Mouse (Mus musculus) brain, embryonic 18.5 days (tissue): ENCODE results near the gene Rdh1.
"Not testable (repeated sequence)": the region's sequence is repeated elsewhere in the genome, so short reads cannot be mapped to it uniquely, and the experiment has no call there.

Source experiments
- DNase-seq: peaks from one replicate; pipeline ENCODE4 v3.0.0-alpha.2; 2012; ENCODE audit warnings: low read depth, low spot score

The Rdh1 gene

DNA sequence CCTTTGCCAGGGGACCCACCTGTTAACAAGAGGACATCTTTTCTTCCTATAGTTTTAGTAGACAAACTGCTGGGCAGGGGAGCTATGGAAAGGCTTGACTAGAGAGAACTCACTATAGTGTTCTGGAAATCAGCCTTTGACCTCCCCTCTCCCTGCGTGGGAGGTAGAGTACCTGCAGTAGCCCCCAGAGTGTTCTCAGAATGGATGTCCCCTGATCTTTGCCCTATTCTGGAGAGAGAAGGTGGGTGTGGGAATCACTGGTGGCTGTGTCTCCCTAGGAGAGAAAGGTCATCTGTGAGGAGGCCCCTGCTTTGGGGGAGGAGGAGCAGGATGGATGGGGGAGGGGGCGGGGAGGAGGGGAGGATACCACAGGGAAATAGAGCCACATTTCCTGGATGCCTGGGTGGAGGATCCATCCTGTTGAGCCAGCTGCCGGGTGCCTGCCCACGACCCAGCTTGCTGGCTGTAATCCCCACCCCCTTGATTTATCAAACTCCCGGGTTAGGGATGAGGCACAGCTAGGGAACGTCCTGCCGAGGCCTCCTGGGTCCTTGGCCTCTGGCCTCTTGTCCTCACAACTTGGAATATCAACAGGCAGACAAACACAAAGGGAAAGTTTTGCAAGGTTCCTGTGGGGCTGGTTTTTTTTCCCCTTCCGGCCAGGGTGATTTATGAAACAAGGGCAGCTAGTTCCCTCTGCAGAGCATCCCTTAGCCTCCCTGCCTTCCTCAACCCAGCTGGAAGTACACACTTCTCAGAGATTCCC is 10.5 kb upstream of the Rdh1 start:
- no peak for DNase-seq

DNA sequence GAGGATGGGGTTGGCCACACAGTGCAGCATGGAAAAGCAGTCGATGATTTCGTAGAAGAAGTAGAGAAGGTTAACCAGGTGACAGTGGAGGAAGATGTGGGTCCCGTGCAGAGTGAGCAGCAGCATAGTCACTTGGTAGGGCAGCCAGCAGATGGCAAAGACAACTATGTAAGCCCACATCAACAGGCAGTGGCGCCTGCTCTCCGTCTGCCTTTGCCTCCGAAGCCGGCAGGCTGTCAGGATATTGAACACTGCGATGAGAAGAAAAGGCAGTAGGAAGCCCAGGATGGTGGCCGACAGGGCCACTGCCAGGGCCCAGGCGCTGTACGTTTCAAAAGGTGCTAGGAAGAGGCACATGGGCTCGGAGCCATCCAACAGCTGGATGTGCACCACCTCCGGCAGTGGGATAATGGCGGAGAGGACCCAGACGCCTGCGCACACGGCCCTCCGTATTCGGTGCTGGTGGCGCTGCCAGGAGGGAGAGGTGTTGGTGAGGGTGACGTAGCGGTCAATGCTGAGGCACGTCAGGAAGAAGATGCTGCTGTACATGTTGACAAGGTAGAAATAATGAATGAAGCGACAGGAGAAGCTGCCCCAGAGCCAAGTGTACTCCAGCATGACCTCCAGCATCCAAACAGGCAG is 9.3 kb upstream of the Rdh1 start:
- DNase-seq, result no peak

DNA sequence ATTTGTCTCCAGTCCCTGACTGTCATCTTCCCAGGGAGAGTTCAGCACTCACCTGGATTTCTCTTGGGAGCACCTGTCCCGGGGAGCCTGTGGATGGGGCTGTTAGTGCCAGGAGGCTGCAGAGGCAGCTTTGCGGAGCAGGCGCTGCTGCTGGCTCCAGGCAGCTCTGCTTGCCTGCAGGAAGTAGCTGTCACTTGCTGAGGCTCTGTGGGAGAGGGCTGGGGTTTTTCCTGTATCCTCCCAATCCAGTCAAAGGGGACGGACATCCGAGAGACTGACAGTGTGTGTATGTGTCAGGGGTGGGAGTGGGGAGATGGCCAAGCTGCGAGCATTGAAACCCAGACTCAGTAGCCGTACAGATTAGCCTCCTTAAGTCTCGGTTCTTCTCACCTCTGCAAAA is 8.0 kb upstream of the Rdh1 start, which contains the start of gene Gpr182:
Gene Gpr182 (minus strand): TSS at position 185 of the 400 bp plus-strand sequence.
- DNase-seq, result no peak

DNA sequence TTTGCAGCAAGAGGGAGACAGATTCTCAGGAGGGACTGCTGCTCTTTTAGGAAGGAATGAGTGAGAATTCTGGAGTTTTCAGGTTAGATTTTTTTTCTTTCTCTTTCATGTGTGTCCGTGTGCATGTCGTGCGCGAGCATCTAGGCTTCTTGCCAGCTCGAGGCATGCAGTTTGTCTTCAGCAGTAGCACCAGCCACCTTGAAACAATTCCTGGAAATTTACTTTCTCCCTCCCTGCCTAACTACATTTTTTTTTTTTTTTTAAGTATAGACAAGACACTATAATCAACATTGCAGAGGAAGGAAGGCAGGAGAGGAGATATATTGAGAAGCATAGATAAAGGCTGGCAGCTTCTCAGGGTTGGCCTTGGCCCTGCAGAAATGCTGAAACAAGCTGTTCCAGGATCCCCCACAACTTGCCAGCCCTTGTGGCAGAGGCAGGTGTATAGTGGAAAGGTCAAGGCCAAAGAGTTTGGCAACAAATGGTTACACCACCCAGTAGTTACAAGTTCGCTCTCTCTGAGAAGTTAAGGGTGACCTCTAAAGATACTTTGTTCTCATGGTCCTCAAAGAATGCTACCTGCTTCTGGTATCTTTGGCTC is 4.9 kb upstream of the Rdh1 start:
- no peak for DNase-seq

DNA sequence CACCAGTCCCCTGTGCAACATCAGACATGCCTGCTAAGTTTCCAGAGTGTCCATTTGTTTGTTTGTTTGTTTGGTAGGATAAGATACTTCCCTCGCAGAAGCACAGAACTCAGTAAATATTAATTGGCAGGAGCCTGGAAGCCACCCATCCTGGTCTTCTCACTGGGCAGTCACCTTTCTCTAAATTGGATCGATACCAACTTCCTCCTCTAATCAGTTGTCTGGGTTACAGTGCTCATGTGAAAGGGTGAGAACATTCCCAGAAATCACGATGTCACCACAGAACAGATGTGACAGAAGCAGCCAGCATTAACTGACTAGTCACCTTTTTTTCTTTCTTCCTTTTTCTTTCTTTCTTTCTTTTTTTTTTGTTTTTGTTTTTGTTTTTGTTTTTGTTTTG is 4.3 kb upstream of the Rdh1 start:
- DNase-seq, result no peak

DNA sequence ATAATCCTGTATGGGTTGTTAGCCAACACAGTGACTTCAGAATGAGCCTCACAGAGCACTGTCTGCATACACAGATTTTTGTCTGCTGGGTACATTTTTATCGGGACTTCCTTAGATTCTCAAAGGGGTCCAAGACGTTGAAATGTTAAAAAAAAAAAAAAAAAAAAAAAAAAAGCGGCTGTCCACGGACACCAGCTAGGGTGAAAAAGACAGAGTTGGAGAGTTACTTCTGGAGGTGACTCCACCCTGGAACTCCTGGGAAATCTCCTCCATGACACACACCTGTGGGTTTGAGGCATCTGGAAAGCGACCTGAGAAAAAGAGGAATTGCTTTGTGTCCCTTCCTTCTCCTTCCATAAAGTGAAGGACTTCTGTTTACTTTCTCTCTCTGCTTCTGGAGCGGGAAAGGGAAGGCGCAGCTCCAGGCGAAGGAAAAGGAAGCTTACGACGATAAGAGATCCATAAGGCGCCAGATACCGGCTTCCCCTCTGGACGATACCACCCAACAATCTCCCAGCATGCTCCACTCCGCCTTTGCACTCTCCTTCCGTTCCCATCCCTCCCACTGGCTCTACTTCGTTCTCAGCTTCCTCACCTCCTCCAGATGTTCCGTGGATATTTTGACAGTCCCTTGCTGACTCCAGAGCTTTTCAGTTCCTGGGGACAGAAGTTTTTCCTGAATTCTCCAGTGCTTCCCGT is 3.6 kb upstream of the Rdh1 start:
- DNase-seq, result no peak

DNA sequence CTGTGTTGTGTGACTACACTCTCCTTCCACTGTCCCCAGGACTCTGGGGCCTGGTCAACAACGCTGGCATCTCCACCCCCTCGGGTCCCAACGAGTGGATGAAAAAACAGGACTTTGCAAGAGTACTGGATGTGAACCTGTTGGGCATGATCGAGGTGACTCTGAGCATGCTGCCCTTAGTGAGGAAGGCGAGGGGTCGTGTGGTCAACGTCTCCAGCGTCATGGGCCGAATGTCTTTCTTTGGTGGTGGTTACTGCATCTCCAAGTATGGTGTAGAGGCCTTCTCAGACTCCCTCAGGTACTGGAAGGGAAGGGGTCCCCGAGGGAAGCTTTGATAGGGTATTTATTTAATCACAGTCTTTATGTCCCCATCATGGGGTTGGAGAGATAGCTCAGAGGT is 3.4 kb downstream of the Rdh1 start:
- DNase-seq, result not testable (repeated sequence)

DNA sequence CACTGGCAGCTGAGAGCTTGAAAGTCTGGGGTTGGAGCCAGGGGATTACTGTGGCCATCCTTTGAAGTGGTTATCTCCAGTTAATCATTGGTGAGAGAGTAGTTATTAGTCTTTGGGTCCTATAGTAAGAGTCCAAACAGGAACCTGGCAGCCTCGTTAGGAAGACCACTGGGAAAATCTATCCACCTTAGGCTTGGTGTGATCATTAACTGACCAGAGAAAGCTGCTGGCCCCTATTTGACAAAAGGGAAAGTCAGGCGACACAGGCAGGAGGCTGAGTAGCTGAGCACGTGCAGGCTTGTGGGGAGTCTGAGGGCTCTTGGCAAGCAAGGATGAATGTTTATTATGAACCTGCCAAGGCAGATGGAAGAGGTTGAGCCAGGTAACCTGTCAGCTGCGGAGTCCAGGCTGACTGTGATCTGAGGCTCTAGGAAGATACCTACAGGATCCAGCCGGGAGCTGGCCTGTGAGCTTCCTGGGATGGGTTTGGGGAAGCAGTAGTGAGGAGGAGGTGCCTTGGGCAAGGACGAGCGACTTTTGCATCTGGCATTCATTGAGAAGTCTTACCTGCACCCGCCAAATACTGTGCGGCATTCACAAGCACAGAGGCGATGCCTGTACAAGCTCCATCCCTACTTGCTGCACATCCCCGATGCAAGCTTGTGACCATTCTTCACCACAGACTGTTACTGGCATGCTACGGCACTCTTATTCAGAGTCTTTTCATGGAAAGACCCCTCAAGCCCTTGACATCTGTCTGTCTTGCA is 4.6 kb downstream of the Rdh1 start:
- no peak for DNase-seq

DNA sequence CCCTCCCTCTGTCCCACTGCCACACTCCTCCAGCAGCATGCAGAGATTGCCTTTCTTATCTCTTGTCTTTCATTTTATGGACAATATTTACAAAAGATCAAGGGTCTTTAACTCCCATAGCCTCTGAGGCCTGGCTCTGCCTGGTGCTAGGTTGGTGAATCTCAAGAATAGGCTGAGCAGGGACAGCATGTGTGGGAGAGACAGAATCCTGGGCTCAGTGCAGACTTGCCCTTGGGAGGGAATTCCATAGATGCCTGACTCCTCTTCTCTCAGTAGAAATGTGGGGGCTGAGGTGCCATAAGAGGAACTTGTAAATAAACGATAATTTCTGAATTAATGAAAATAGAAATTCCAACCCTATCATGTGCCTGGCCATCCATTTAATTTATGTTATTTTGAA is 7.0 kb downstream of the Rdh1 start:
- no peak for DNase-seq

DNA sequence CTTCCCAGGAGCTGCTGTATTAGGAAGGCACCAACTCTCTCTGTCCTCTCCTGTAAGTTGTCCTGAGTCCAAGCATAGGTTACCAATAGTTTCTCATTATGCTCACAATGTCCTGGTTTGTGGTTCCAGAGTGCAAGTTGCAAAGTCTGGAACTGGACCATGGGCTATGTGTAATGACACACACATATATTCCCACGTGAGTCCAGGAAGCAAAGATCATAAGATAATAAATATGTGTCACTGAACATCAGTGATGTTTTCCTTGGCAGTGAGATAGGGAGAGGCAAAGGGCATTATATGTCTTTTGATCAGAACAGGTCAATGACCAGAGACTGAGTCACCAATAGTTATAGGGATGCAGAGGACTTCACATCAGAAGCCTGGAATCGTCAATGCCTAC is 16.5 kb downstream of the Rdh1 start, which contains the start of gene Rdh9:
Gene Rdh9 (plus strand): TSS at position 376 of the 400 bp plus-strand sequence.
- no peak for DNase-seq

DNA sequence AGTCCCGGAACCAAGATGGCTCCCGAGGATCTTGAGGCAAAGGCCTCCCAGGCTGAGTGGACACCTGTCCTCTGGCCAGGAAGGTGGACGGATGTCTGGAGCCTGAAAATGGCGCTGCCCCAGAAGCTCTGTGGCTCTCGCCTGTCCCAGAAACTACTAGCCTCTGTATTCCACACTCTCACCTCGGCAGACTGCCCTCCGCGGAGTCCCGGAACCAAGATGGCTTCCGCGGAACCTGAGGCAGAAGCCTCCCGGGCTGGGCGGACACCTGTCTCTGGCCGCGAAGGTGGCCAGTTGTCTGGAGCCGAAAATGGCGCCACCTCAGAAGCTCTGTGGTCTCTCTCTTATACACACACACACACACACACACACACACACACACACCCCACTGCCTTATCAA is 22.8 kb downstream of the Rdh1 start:
- not testable (repeated sequence) for DNase-seq

DNA sequence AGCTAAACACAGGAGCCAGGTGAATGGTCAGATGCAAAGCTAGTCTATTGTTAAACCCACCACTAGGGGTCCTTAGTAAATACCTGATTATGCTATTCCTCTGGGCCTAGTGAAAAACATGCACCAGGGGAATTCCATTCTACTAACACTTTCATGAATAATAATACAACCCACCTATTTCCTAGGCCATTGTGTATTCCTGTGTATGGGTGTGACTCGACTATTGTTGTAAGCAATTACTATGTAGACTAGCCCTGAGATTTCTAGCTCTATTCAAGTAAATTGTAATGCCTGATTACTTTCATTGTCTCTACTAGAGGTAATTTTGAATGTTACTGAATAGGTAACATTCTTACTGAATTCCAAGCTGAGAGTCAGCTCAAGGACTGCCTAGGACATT is 25.9 kb downstream of the Rdh1 start:
- not testable (repeated sequence) for DNase-seq

DNA sequence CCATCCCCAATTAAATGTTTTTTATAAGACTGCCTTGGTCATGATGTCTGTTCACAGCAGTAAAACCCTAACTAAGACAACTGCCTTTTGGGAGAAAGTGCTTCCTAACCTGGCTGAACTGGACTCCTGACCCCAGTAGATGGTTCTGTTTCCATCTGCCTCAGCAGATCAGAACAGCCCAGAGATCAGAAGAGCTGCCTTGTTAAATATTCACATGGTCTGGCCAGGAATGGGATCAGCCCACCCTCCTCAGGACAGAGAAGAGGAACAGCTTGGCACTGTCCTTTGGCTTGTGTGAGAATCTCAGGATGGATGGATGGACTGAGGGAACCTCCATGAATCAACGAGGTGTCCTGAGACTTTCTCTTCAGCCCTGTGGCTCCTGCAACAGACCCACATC is 39.8 kb downstream of the Rdh1 start:
- no peak for DNase-seq

DNA sequence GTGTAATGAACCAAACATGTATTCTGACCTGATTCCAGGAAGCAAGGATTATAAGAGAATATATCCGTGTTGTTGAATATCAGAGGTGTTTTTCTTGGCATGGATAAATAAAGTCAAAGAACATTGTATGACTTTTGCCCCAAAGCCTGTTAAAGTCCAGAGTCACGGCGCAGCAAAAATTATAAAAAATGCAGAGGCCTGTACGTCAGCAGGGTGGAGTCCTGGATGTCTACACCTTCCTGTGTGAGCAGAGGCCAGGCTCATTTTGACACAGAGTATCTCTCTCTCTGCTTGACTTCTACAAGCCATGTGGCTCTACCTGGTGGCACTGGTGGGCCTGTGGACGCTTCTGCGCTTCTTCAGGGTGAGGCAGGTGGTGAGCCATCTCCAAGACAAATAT is 41.4 kb downstream of the Rdh1 start, which contains the start of gene Rdh16:
Gene Rdh16 (plus strand): TSS at position 262 of the 400 bp plus-strand sequence.
- no peak for DNase-seq

DNA sequence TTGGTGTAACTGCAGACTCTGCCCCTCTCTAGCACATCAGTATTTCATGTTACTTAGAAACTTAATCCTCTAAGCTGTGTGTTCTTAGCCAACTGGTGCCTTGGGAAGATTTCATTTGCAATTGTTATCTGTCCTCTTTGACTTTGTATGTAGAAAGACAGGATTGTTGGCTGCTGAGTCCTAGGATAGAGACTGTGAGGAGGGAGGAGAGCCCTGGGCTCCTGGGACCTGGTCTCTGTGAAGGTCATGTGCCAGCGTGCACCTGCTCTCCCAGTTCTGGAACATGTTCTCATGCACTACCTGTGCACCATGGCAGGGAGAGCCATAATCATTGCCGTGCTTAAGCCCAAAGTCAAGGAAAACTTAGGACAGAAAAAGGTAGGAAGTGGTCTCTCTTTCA is 42.1 kb downstream of the Rdh1 start:
- DNase-seq, result no peak

DNA sequence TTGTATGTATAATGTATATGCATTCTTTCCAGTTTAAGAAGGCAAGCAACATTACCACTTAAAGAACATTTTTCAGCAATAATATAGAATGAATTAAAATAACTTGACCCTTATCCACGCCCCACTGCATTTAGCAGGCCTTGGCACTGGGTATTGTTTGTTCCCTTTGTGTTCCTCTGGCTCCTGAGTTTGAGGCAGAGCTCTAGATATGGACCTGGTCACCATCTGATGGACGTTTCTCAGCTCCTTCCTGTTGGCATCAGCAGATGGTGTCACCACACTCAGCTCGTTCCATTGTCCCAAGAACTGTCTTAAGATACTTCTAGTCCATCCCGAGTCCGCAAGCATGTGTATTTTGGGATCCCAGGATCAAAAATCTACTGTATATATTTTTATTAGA is 42.7 kb downstream of the Rdh1 start:
- no peak for DNase-seq

DNA sequence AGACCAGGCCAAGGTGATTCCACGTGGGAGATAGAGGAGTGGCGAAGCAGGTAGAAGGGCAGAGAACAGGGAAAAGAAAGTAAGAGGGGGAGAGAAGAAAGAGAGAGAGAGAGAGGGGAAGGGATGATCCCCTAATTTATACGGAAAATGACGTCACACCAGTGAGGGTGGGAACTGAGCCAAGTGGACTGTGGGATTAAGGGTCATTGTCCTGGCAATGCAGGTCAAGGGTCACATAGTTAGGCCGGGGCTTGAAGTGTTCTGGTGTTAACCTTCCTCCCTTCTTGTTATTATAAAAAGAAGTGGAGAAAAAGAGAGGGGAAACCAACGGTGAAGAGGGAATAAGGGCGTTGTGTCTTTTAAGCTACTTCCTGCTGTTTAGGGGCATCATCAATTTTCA is 44.9 kb downstream of the Rdh1 start:
- DNase-seq, result no peak

DNA sequence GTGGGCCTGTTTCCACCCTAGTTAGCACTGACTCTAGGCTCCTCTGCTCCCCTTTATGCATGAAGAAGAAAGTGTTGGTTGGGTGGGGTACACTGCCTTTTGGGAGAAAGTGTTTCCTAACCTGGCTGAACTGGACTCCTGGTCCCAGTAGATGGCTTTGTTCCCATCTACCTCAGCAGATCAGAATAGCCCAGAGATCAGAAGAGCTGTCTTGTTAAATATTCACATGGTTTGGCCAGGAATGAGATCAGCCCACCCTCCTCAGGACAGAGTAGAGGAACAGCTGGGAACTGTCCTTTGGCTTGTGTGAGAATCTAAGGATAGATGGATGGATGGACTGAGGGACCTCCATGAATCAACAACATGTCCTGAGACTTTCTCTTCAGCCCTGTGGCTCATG is 56.4 kb downstream of the Rdh1 start:
- no peak for DNase-seq

DNA sequence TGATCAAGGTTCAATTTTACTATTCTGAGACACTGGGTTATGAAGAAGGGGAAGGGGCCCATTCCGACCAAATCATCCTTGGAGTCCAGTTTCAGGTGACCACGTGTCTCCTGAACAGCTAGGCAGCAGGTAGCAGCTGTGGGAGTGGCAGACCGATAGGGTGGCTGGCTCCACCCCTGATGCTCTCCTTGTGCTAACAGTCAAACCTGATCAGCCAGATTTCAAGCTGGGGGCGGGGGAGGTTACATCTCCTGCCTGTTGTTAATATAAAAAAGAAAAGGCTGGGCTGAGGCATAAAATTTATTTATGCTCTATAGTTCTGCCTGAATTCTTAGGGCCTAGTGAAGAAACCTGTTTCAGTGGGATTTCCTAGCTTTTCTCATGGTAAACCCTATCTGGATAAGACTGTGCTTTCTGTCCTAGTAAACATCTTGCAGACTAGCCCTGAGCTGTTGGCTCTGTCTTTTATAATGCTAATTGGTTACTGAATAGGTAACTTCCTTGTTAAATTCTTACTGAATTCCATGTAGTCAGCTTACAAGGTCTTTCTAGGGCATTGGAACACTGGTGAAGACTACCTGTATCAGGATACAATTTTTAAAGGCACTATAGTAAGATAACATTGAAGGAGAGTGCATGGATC is 57.9 kb downstream of the Rdh1 start:
- DNase-seq, result not testable (repeated sequence)
